In genomic region chr8:111644286-111645051, GRCm38 (mm10) we compare ENCODE assay signal across 8 mouse cellular contexts. TPM values are rescaled to one million over a fixed set of nuclear protein-coding genes. Genes with fewer than 3 reads are reported as not detected.
DNase-seq lines count a peak whose midpoint lies in the region; ATAC-seq and TF ChIP-seq lines count a peak whose summit lies in the region.
"Not testable (repeated sequence)": the region's sequence is repeated elsewhere in the genome, so short reads cannot be mapped to it uniquely, and the experiment has no call there.

No protein-coding gene starts in this region.

- H3K27ac ChIP-seq in brown adipose tissue, adult 24 weeks (replicated peaks; ENCODE audit: low read depth, low read length): peak overlapping the region; percentile 62
- peak overlapping the region; percentile 92 for H3K27ac ChIP-seq in forebrain, embryonic 13.5 days
- H3K27ac ChIP-seq in hindbrain, embryonic 13.5 days: peak overlapping the region; percentile 93
- H3K27ac ChIP-seq in lung, embryonic 16.5 days (ENCODE audit: low read length): peak overlapping the region; percentile 95
- not testable (repeated sequence) for H3K27ac ChIP-seq in neural tube, embryonic 11.5 days (ENCODE audit: low read depth, low read length)
- peak overlapping the region; percentile 3; the same call in 1 of the 2 replicates for H3K27ac ChIP-seq in thymus, adult 2 months (ENCODE audit: control insufficient read depth, insufficient read depth, low read length)

- DNase-seq in kidney, postnatal 36 days: peak; percentile 57 to 58
- DNase-seq in neural tube, embryonic 11.5 days (ENCODE audit: low spot score): not testable (repeated sequence)
- peak; percentile 48 for DNase-seq in thymus, adult 2 months

- not testable (repeated sequence) for H3K9me3 ChIP-seq in forebrain, embryonic 13.5 days (replicated peaks); hindbrain, embryonic 13.5 days; lung, embryonic 16.5 days (ENCODE audit: control insufficient read depth, low read length); neural tube, embryonic 11.5 days (ENCODE audit: control insufficient read depth, low read length)

- H3K36me3 ChIP-seq in forebrain, embryonic 13.5 days (ENCODE audit: poor library complexity, severe bottlenecking); hindbrain, embryonic 13.5 days; lung, embryonic 16.5 days (ENCODE audit: control insufficient read depth, insufficient read depth, low read length); neural tube, embryonic 11.5 days (ENCODE audit: control insufficient read depth, insufficient read depth, low read length); thymus, adult 2 months (ENCODE audit: control insufficient read depth, insufficient read depth, low read length): not testable (repeated sequence)

- not testable (repeated sequence) for TF ChIP-seq POLR2A in thymus, adult 2 months (IDR thresholded peaks at IDR 0.05; ENCODE audit: control insufficient read depth, extremely low read depth, insufficient read depth, low read length, poor library complexity)

- TF ChIP-seq CTCF in thymus, adult 2 months (IDR thresholded peaks at IDR 0.05; ENCODE audit: borderline replicate concordance, control insufficient read depth, extremely low read depth, insufficient read depth, low read length, poor library complexity): not testable (repeated sequence)

- peak; percentile 60 for ATAC-seq in CD4-positive, CD25-positive, alpha-beta regulatory T cell, adult 4 months
- not testable (repeated sequence) for ATAC-seq in forebrain, embryonic 13.5 days; hindbrain, embryonic 13.5 days (ENCODE audit: low FRiP score); lung, embryonic 16.5 days (ENCODE audit: low read depth); neural tube, embryonic 11.5 days (ENCODE audit: insufficient read depth, low FRiP score, low TSS enrichment)

- H3K4me3 ChIP-seq in brown adipose tissue, adult 24 weeks (ENCODE audit: insufficient read depth, low read depth, low read length): peak overlapping the region; percentile 85
- peak overlapping the region; percentile 68 for H3K4me3 ChIP-seq in forebrain, embryonic 13.5 days
- peak overlapping the region; percentile 87 for H3K4me3 ChIP-seq in hindbrain, embryonic 13.5 days
- H3K4me3 ChIP-seq in lung, embryonic 16.5 days (ENCODE audit: low read length): peak overlapping the region; percentile 76
- H3K4me3 ChIP-seq in neural tube, embryonic 11.5 days (ENCODE audit: low read depth, low read length): peak overlapping the region; percentile 85
- peak overlapping the region; percentile 65; the same call in 1 of the 2 replicates for H3K4me3 ChIP-seq in thymus, adult 2 months (ENCODE audit: control insufficient read depth, insufficient read depth, low read length)

- H3K4me1 ChIP-seq in brown adipose tissue, adult 24 weeks (ENCODE audit: control insufficient read depth, insufficient read depth, insufficient read length, low read length); lung, embryonic 16.5 days (replicated peaks; ENCODE audit: control insufficient read depth, insufficient read depth, low read length); neural tube, embryonic 11.5 days (ENCODE audit: control insufficient read depth, insufficient read depth, low read length); thymus, adult 2 months (replicated peaks; ENCODE audit: control insufficient read depth, insufficient read depth, low read length): not testable (repeated sequence)
- peaks cover 13% of the 10 kb centered on the region for H3K4me1 ChIP-seq in forebrain, embryonic 13.5 days
- peaks cover 17% of the 10 kb centered on the region for H3K4me1 ChIP-seq in hindbrain, embryonic 13.5 days (replicated peaks)

- not testable (repeated sequence) for H3K27me3 ChIP-seq in forebrain, embryonic 13.5 days; hindbrain, embryonic 13.5 days; lung, embryonic 16.5 days (ENCODE audit: control insufficient read depth, insufficient read depth, low read depth, low read length); neural tube, embryonic 11.5 days (ENCODE audit: control insufficient read depth, insufficient read depth, low read length); thymus, adult 2 months (ENCODE audit: control insufficient read depth, insufficient read depth, low read length)

- peak overlapping the region; percentile 65 for H3K4me2 ChIP-seq in forebrain, embryonic 13.5 days
- peak overlapping the region; percentile 60 for H3K4me2 ChIP-seq in hindbrain, embryonic 13.5 days
- H3K4me2 ChIP-seq in lung, embryonic 16.5 days (ENCODE audit: low read depth, low read length): peak overlapping the region; percentile 69
- H3K4me2 ChIP-seq in neural tube, embryonic 11.5 days (ENCODE audit: low read depth): peak overlapping the region; percentile 54

- WGBS in forebrain, embryonic 13.5 days: 67% methylated on average over 12 of the region's 12 CpGs
- WGBS in hindbrain, embryonic 13.5 days: 67% methylated on average over 12 of the region's 12 CpGs
- 43% methylated on average over 12 of the region's 12 CpGs for WGBS in lung, embryonic 16.5 days
- WGBS in neural tube, embryonic 11.5 days: 75% methylated on average over 12 of the region's 12 CpGs
- 14% methylated on average over 12 of the region's 12 CpGs for WGBS in thymus, adult 2 months

- H3K9ac ChIP-seq in forebrain, embryonic 13.5 days: peak overlapping the region; percentile 82
- peak overlapping the region; percentile 87; the same call in 1 of the 2 replicates for H3K9ac ChIP-seq in hindbrain, embryonic 13.5 days
- peak overlapping the region; percentile 87 for H3K9ac ChIP-seq in lung, embryonic 16.5 days (ENCODE audit: low read length)
- not testable (repeated sequence) for H3K9ac ChIP-seq in neural tube, embryonic 11.5 days (ENCODE audit: low read length)

RNA-seq across cellular contexts. Expression of gene Zfp1, which starts 1.3 kb away (rescaled TPM):
- polyA plus RNA-seq in CD4-positive, CD25-positive, alpha-beta regulatory T cell, adult 4 months (2017; shearing (Covaris generic)): 10 to 100 TPM; 41.3 to 41.7 TPM
- 5.3 and 6.8 TPM in 2 replicates for polyA plus RNA-seq in brown adipose tissue, adult 24 weeks (2012; ENCODE audit: insufficient read depth, insufficient read length, missing spikeins)
- 27.3 and 28.8 TPM in 2 replicates for polyA plus RNA-seq in forebrain, embryonic 13.5 days (2015; fragmentation: Nextera tagmentation; extraction: Ambion mirVana)
- 27.6 and 28.1 TPM in 2 replicates for polyA plus RNA-seq in hindbrain, embryonic 13.5 days (2015; fragmentation: Nextera tagmentation; extraction: Ambion mirVana)
- 19.8 and 19.9 TPM in 2 replicates for polyA plus RNA-seq in lung, embryonic 16.5 days (2015; fragmentation: Nextera tagmentation; extraction: Ambion mirVana)
- polyA plus RNA-seq in neural tube, embryonic 11.5 days (2014; fragmentation: Nextera tagmentation; extraction: Ambion mirVana): 22.3 and 22.7 TPM in 2 replicates
- 10.3 and 11.1 TPM in 2 replicates for polyA plus RNA-seq in thymus, adult 2 months (2012; rRNA removed)

RNA-seq across cellular contexts. Expression of gene Ldhd, which starts 14.3 kb away (rescaled TPM):
- polyA plus RNA-seq in CD4-positive, CD25-positive, alpha-beta regulatory T cell, adult 4 months (2017; shearing (Covaris generic)): 1 to 10 TPM in 1 of 2 experiments, under 1 TPM in 1; 0.98 to 2.0 TPM
- 84.9 and 93.8 TPM in 2 replicates for polyA plus RNA-seq in brown adipose tissue, adult 24 weeks (2012; ENCODE audit: insufficient read depth, insufficient read length, missing spikeins)
- 0.23 and 0.31 TPM in 2 replicates for polyA plus RNA-seq in forebrain, embryonic 13.5 days (2015; fragmentation: Nextera tagmentation; extraction: Ambion mirVana)
- 0.52 and 0.53 TPM in 2 replicates for polyA plus RNA-seq in hindbrain, embryonic 13.5 days (2015; fragmentation: Nextera tagmentation; extraction: Ambion mirVana)
- polyA plus RNA-seq in lung, embryonic 16.5 days (2015; fragmentation: Nextera tagmentation; extraction: Ambion mirVana): 1.1 and 1.6 TPM in 2 replicates
- 0.15 and 0.21 TPM in 2 replicates for polyA plus RNA-seq in neural tube, embryonic 11.5 days (2014; fragmentation: Nextera tagmentation; extraction: Ambion mirVana)
- polyA plus RNA-seq in thymus, adult 2 months (2012; rRNA removed): 10.4 and 10.7 TPM in 2 replicates

RNA-seq across cellular contexts. Expression of gene Ctrb1, which starts 46.3 kb away (rescaled TPM):
- not detected for polyA plus RNA-seq in CD4-positive, CD25-positive, alpha-beta regulatory T cell, adult 4 months (2017; shearing (Covaris generic))
- polyA plus RNA-seq in brown adipose tissue, adult 24 weeks (2012; ENCODE audit: insufficient read depth, insufficient read length, missing spikeins): not detected in 2 replicates
- 1.7 TPM in 1 of 2 replicates, not detected in the other for polyA plus RNA-seq in forebrain, embryonic 13.5 days (2015; fragmentation: Nextera tagmentation; extraction: Ambion mirVana)
- 3.1 TPM in 1 of 2 replicates, not detected in the other for polyA plus RNA-seq in hindbrain, embryonic 13.5 days (2015; fragmentation: Nextera tagmentation; extraction: Ambion mirVana)
- 1.2 TPM in 1 of 2 replicates, not detected in the other for polyA plus RNA-seq in lung, embryonic 16.5 days (2015; fragmentation: Nextera tagmentation; extraction: Ambion mirVana)
- polyA plus RNA-seq in neural tube, embryonic 11.5 days (2014; fragmentation: Nextera tagmentation; extraction: Ambion mirVana): not detected in 2 replicates
- 6.6 and 11.8 TPM in 2 replicates for polyA plus RNA-seq in thymus, adult 2 months (2012; rRNA removed)
